Mouse (Mus musculus) activated CD4-positive, CD25-positive, alpha-beta regulatory T cell, adult 9 weeks (primary cell): Measurements from ENCODE around the gene Clpx. TPM values are rescaled to one million over a fixed set of nuclear protein-coding genes. Genes with fewer than 3 reads are reported as not detected.

Source experiments
- polyA plus RNA-seq: library from polyadenylated mRNA; unstranded; fragments of 100-300 nt; shearing (Covaris generic); gene quantifications from one replicate; pipeline ENCODE4 v1.2.1, GENCODE M21; 2017

Gene Clpx
- polyA plus RNA-seq = 50.9 TPM

DNA sequence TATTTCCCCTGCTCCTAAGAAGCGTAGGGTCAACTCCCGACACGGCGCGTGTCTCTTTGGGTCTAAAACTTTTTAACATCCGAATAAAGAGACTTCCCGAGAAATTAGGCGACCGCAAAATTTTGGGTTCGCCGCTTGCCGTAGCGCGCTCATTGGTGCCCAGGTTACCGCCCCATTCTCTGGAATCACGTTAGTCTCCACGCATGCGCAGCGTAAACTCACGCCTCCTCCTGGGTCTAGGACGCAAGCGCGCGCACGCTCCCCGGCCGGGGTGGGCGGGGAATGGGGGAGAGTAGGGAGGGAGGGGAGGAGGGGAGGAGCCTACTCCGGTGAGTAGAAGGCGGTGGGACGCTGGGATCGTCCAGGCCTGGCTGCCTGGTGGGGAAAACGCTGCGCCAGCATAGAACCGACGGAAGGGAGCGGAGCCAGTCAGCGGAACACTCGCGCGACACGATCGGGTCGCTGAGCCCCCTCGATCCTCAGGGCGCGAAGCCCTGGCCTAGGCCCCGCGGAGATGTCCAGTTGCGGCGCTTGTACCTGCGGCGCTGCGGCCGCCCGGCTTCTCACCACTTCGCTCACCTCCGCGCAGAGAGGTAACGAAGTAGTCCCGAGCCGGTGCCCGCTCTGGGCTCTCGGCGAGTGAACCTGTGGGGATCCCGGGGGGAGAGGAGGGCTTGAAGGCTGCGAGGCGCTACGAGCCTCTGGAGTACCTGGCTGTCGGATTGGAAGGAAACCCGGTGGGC lies at the start of gene Clpx:
Clpx (plus strand) TSS at position 288 of the 743 bp plus-strand sequence.

DNA sequence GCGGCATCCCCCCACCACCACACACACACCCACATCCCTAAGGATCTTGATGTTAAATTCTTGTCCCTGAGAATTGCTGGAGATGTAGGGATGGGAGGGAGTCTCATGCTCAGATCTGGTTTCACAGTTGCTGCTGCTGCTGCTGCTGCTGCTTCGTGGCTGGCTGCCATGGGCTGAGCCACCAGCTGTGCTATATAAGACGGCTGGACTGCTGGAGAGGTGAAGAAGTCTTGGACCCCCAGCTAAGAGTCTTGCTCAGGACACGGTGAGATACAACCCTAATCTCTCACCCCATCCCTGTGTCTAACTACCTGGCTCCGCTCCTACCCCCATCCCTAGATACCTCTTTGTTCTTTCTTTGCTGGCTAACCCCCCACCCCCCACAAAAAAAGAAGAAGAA lies 29.1 kb upstream of the Clpx start, which contains the start of gene Cilp:
Cilp (plus strand) TSS at position 222 of the 400 bp plus-strand sequence.

DNA sequence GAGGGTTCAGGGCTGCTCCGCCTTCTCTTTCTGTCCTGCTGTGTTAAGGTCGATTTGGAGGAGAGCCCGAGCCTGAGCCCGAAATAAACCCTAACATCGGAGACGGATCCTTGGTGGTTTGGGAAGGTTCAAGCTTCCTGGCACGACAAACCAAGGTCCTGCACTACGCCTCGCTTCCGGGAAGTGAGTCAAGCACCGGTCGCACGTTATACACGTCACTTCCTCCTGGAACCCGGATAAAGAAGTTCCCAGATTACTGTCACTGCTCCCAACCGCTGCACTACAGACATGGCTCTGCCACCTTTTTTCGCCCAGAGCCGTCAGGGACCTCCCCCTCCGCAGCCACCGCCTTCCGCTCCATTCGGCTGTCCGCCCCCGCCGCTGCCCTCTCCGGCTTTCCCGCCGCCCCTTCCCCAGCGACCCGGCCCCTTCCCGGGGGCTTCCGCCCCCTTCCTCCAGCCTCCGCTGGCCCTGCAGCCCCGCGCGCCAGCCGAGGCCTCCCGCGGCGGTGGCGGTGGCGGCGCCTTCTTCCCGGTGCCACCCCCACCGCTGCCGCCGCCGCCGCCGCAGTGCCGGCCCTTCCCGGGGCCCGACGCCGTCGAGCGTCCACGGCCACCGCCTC lies 51.9 kb downstream of the Clpx start, which contains the start of gene Pdcd7:
Pdcd7 (plus strand) TSS at position 251 of the 622 bp plus-strand sequence.

DNA sequence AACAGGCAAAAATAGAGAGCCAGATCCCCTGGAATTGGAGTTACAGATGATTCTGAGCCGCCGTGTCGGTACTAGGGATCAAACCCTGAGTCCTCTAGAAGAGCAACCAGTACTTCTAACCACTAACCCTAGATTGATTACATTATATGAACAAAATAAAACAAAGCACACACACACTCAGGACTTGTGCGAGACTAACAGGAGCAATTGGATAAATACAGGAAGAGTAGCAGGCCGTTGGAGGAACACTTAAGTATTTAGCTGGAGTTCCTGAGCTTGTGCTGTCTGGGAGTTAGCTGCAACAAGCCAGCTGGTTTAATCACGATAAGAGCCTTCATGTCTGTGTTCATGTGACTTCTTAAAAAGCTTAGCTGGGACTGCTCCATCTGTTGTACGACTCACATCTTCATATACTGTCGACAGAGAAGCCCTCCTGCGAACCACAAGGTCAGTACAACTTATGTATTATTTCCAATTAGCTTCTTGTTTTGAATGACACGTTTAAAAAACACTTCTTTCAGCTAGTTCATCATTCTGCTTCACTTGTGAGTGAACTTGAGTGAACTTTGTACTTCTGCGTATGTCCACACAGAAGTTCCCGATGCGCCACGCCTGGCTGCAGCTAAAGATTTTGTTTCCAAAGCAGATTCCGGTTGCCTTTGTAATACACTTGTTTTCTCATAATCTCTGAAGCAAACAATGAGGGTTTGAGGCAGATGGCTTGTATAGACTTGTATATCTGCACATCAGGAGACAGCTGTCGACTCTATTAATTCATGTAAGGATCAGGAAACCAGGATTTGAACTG lies 66.8 kb downstream of the Clpx start, which contains the start of gene Ubap1l:
Ubap1l (plus strand) TSS at position 401 of the 808 bp plus-strand sequence.

Other genes starting within 250 kb of the Clpx start
- gene Igdcc4, start 192.8 kb upstream of the Clpx start, polyA plus RNA-seq = not detected
- gene Igdcc3, start 153.1 kb upstream of the Clpx start, polyA plus RNA-seq = not detected
- 7.2 TPM for gene Parp16, start 98.9 kb upstream of the Clpx start, polyA plus RNA-seq
- not detected for gene Cilp, start 29.1 kb upstream of the Clpx start, polyA plus RNA-seq
- gene Pdcd7, start 51.8 kb downstream of the Clpx start, polyA plus RNA-seq = 3.6 TPM
- gene Ubap1l, start 66.8 kb downstream of the Clpx start, polyA plus RNA-seq = not detected
- not detected for gene Kbtbd13, start 97.4 kb downstream of the Clpx start, polyA plus RNA-seq
- not detected for gene Rasl12, start 104.2 kb downstream of the Clpx start, polyA plus RNA-seq
- not detected for gene Slc51b, start 128.7 kb downstream of the Clpx start, polyA plus RNA-seq
- gene Mtfmt, start 141.5 kb downstream of the Clpx start, polyA plus RNA-seq = 45.0 TPM
- gene Spg21, start 166.7 kb downstream of the Clpx start, polyA plus RNA-seq = 86.3 TPM
- gene Ankdd1a, start 225.9 kb downstream of the Clpx start, polyA plus RNA-seq = not detected